Mouse (Mus musculus) embryonic facial prominence, embryonic 15.5 days (tissue): ENCODE measurements around the gene Serpinf2. TPM values are rescaled to one million over a fixed set of nuclear protein-coding genes. Genes with fewer than 3 reads are reported as not detected.

ENCODE experiments used
- ATAC-seq: fragments of 200-750 bp; cut with Nextera tagmentation; 2 replicates; pipeline ENCODE4 v1.8.0; 2017; ENCODE audit warnings: low read depth, moderate TSS enrichment; ENCODE audit not compliant: insufficient number of reproducible peaks, low FRiP score, low TSS enrichment
- H3K27ac ChIP-seq: fragments of 300-500 bp; sonication (generic); replicated peaks from 2 replicates; pipeline ENCODE4 v1.5.1; 2015; ENCODE audit warnings: mild to moderate bottlenecking, inconsistent platforms
- H3K27me3 ChIP-seq: fragments of 300-500 bp; sonication (generic); 2 replicates; pipeline ENCODE4 v1.6.1; 2015; ENCODE audit warnings: inconsistent platforms
- H3K36me3 ChIP-seq: fragments of 300-500 bp; sonication (generic); 2 replicates; pipeline ENCODE4 v1.6.1; 2015; ENCODE audit warnings: mild to moderate bottlenecking, inconsistent platforms
- H3K4me1 ChIP-seq: fragments of 300-500 bp; sonication (generic); 2 replicates; pipeline ENCODE4 v1.6.1; 2015; ENCODE audit warnings: inconsistent platforms
- H3K4me2 ChIP-seq: fragments of 300-500 bp; sonication (generic); replicated peaks from 2 replicates; pipeline ENCODE4 v1.6.1; 2015; ENCODE audit warnings: mild to moderate bottlenecking, inconsistent platforms
- H3K4me3 ChIP-seq: fragments of 300-500 bp; sonication (generic); replicated peaks from 2 replicates; pipeline ENCODE4 v1.5.1; 2015; ENCODE audit warnings: mild to moderate bottlenecking, inconsistent platforms
- H3K9ac ChIP-seq: fragments of 300-500 bp; sonication (generic); 2 replicates; pipeline ENCODE4 v1.6.1; 2015; ENCODE audit warnings: inconsistent platforms
- H3K9me3 ChIP-seq: fragments of 300-500 bp; sonication (generic); replicated peaks from 2 replicates; pipeline ENCODE4 v1.6.1; 2016; ENCODE audit warnings: inconsistent platforms
- WGBS: fragments of 180-500 bp; shearing (Covaris S2); methylation state at CpG from one replicate; pipeline ENCODE4 v1.1.7; 2015; 5-methylcytosine and 5-hydroxymethylcytosine counted together
- polyA plus RNA-seq: library from polyadenylated mRNA; unstranded; fragments of >200 nt; fragmentation: Nextera tagmentation; extraction: Ambion mirVana; gene quantifications from 2 replicates; pipeline ENCODE4 v1.2.1, GENCODE M21; 2015

The Serpinf2 gene
- polyA plus RNA-seq, 1 experiment from 2014 or later: 0.09 TPM

- no peaks in the 10 kb centered on the region for H3K27me3 ChIP-seq
- no peaks in the 10 kb centered on the region; the same call in 1 of the 2 replicates for H3K9me3 ChIP-seq
- H3K4me2 ChIP-seq: no peak overlapping the region
- H3K27ac ChIP-seq: no peak overlapping the region
- no peak overlapping the region for H3K4me3 ChIP-seq
- no peak overlapping the region for H3K9ac ChIP-seq
- WGBS: 81% methylated on average over 9 of the region's 9 CpGs
- H3K36me3 ChIP-seq: no peaks in the 10 kb centered on the region
- ATAC-seq: no peak
- H3K4me1 ChIP-seq: 0 out of 2 replicates have a peak, but pooled peaks cover 5% of the 10 kb centered on the region
Measured at GRCm38 (mm10) chr11:75429019-75429705, 10.2 kb downstream of the Serpinf2 start.

GRCm38 (mm10) chr11:75424459-75424858 lies 14.9 kb downstream of the Serpinf2 start:
- peaks cover 26% of the 10 kb centered on the region for H3K4me1 ChIP-seq
- H3K36me3 ChIP-seq: no peaks in the 10 kb centered on the region
- H3K27me3 ChIP-seq: no peaks in the 10 kb centered on the region
- 92% methylated on average over 3 of the region's 3 CpGs for WGBS
- no peaks in the 10 kb centered on the region for H3K9me3 ChIP-seq
- no peak overlapping the region for H3K4me3 ChIP-seq
- no peak overlapping the region for H3K4me2 ChIP-seq
- no peak for ATAC-seq
- no peak overlapping the region for H3K9ac ChIP-seq
- H3K27ac ChIP-seq: no peak overlapping the region

GRCm38 (mm10) chr11:75424033-75424432 lies 15.4 kb downstream of the Serpinf2 start:
- Histone ChIP-seq H3K36me3 (no peaks in the 10 kb centered on the region), H3K4me1 (peaks cover 26% of the 10 kb centered on the region), H3K27ac (no peak overlapping the region), H3K4me2 (no peak overlapping the region), H3K9ac (no peak overlapping the region), H3K9me3 (no peaks in the 10 kb centered on the region), H3K4me3 (no peak overlapping the region), H3K27me3 (no peaks in the 10 kb centered on the region)
- ATAC-seq: no peak
- WGBS: 91% methylated on average over 9 of the region's 9 CpGs

- no peaks in the 10 kb centered on the region for H3K36me3 ChIP-seq
- no peaks in the 10 kb centered on the region for H3K27me3 ChIP-seq
- no peak overlapping the region for H3K27ac ChIP-seq
- no peak overlapping the region for H3K4me3 ChIP-seq
- peaks cover 26% of the 10 kb centered on the region for H3K4me1 ChIP-seq
- 84% methylated on average over 3 of the region's 3 CpGs for WGBS
- no peak overlapping the region for H3K9ac ChIP-seq
- ATAC-seq: no peak
- H3K9me3 ChIP-seq: no peaks in the 10 kb centered on the region
- H3K4me2 ChIP-seq: no peak overlapping the region
Measured at GRCm38 (mm10) chr11:75423091-75423490, 16.3 kb downstream of the Serpinf2 start.

- Histone ChIP-seq H3K4me3 (peak within 1 kb of the TSS; percentile 52), H3K27ac (peak within 1 kb of the TSS; percentile 86), H3K9ac (peak within 1 kb of the TSS; percentile 21), H3K4me2 (peak within 1 kb of the TSS; percentile 58), H3K27me3 (no peaks in the 10 kb centered on the region), H3K36me3 (peaks cover 6% of the 10 kb centered on the region; the same call in 1 of the 2 replicates), H3K9me3 (no peaks in the 10 kb centered on the region), H3K4me1 (peaks cover 26% of the 10 kb centered on the region)
- 26% methylated on average over 10 of the region's 10 CpGs for WGBS
- ATAC-seq: 0 out of 2 replicates have a peak, but pooled peaks have one; percentile 9
Measured at GRCm38 (mm10) chr11:75422013-75422792, 17.2 kb downstream of the Serpinf2 start, which contains the start of gene Serpinf1. Gene Serpinf1, minus strand, starts transcription at chr11:75422701.

- Histone ChIP-seq H3K4me3 (peak overlapping the region; percentile 52), H3K9ac (peak overlapping the region; percentile 21), H3K9me3 (no peaks in the 10 kb centered on the region), H3K4me1 (peaks cover 26% of the 10 kb centered on the region), H3K4me2 (peak overlapping the region; percentile 58), H3K36me3 (peaks cover 6% of the 10 kb centered on the region; the same call in 1 of the 2 replicates), H3K27me3 (no peaks in the 10 kb centered on the region), H3K27ac (peak overlapping the region; percentile 86)
- ATAC-seq: peak; percentile 85
- 21% methylated on average over 6 of the region's 6 CpGs for WGBS
Measured at GRCm38 (mm10) chr11:75421375-75422012, 17.9 kb downstream of the Serpinf2 start.

GRCm38 (mm10) chr11:75420810-75421374 lies 18.5 kb downstream of the Serpinf2 start:
- H3K27ac ChIP-seq: peak overlapping the region; percentile 86
- H3K36me3 ChIP-seq: peaks cover 6% of the 10 kb centered on the region; the same call in 1 of the 2 replicates
- H3K4me1 ChIP-seq: peaks cover 26% of the 10 kb centered on the region
- peak overlapping the region; percentile 52 for H3K4me3 ChIP-seq
- H3K4me2 ChIP-seq: peak overlapping the region; percentile 58
- WGBS: 26% methylated on average over 5 of the region's 5 CpGs
- ATAC-seq: no peak
- no peaks in the 10 kb centered on the region for H3K9me3 ChIP-seq
- H3K9ac ChIP-seq: no peak overlapping the region
- no peaks in the 10 kb centered on the region for H3K27me3 ChIP-seq

- Histone ChIP-seq H3K27me3 (no peaks in the 10 kb centered on the region), H3K4me2 (peak overlapping the region; percentile 58; the same call in 1 of the 2 replicates), H3K4me1 (peaks cover 31% of the 10 kb centered on the region), H3K9me3 (no peaks in the 10 kb centered on the region), H3K4me3 (no peak overlapping the region), H3K27ac (0 out of 2 replicates have a peak overlapping the region, but pooled peaks have one; percentile 86), H3K36me3 (peaks cover 10% of the 10 kb centered on the region; the same call in 1 of the 2 replicates), H3K9ac (no peak overlapping the region)
- ATAC-seq: no peak
- WGBS: 76% methylated on average over 7 of the region's 7 CpGs
Measured at GRCm38 (mm10) chr11:75420037-75420436, 19.4 kb downstream of the Serpinf2 start.

- Histone ChIP-seq H3K36me3 (peaks cover 31% of the 10 kb centered on the region), H3K27ac (no peak overlapping the region), H3K4me3 (no peak overlapping the region), H3K27me3 (no peaks in the 10 kb centered on the region), H3K9me3 (no peaks in the 10 kb centered on the region), H3K4me2 (no peak overlapping the region), H3K9ac (no peak overlapping the region), H3K4me1 (peaks cover 18% of the 10 kb centered on the region)
- no peak for ATAC-seq
- 83% methylated on average over 13 of the region's 13 CpGs for whole genome bisulfite sequencing
Measured at GRCm38 (mm10) chr11:75415994-75416393, 23.4 kb downstream of the Serpinf2 start.

- H3K27ac ChIP-seq: no peak overlapping the region
- no peak overlapping the region for H3K9ac ChIP-seq
- H3K4me1 ChIP-seq: peaks cover 9% of the 10 kb centered on the region
- peaks cover 39% of the 10 kb centered on the region for H3K36me3 ChIP-seq
- ATAC-seq: 0 out of 2 replicates have a peak, but pooled peaks have one; percentile 39
- H3K27me3 ChIP-seq: no peaks in the 10 kb centered on the region
- H3K4me3 ChIP-seq: no peak overlapping the region
- H3K4me2 ChIP-seq: no peak overlapping the region
- no peaks in the 10 kb centered on the region for H3K9me3 ChIP-seq
- WGBS: 39% methylated on average over 7 of the region's 7 CpGs
Measured at GRCm38 (mm10) chr11:75415096-75415495, 24.3 kb downstream of the Serpinf2 start.
